Mouse (Mus musculus): ENCODE measurements around the gene Satb1.
A peak's percentile ranks its signal among the peaks of the same experiment; 100 is the strongest.

Satb1 gene

GRCm38 (mm10) chr17:51814301-51814700 is 18.8 kb downstream of the Satb1 start:
- DNase-seq (ENCODE audit: low read depth): peak; percentile 81

- peak; percentile 80 for DNase-seq (ENCODE audit: low read depth)
Measured at GRCm38 (mm10) chr17:51813784-51814120, 19.3 kb downstream of the Satb1 start.

- no peak for DNase-seq (ENCODE audit: low read depth)
Measured at GRCm38 (mm10) chr17:51812942-51813783, 19.9 kb downstream of the Satb1 start.

- no peak for DNase-seq (ENCODE audit: low read depth)
Measured at GRCm38 (mm10) chr17:51812261-51812941, 20.7 kb downstream of the Satb1 start.

GRCm38 (mm10) chr17:51811911-51812260 is 21.2 kb downstream of the Satb1 start:
- no peak for DNase-seq (ENCODE audit: low read depth)

- no peak for DNase-seq (ENCODE audit: low read depth)
Measured at GRCm38 (mm10) chr17:51811086-51811868, 21.8 kb downstream of the Satb1 start.

GRCm38 (mm10) chr17:51807429-51807828 is 25.7 kb downstream of the Satb1 start:
- no peak for DNase-seq (ENCODE audit: low read depth)

GRCm38 (mm10) chr17:51806124-51806960 is 26.7 kb downstream of the Satb1 start:
- peak; percentile 72 for DNase-seq (ENCODE audit: low read depth)

GRCm38 (mm10) chr17:51800208-51800607 is 32.9 kb downstream of the Satb1 start:
- DNase-seq (ENCODE audit: low read depth): peak; percentile 83

GRCm38 (mm10) chr17:51796459-51796858 is 36.6 kb downstream of the Satb1 start:
- DNase-seq (ENCODE audit: low read depth): no peak

GRCm38 (mm10) chr17:51791226-51791625 is 41.9 kb downstream of the Satb1 start:
- DNase-seq (ENCODE audit: low read depth): no peak

- DNase-seq (ENCODE audit: low read depth): no peak
Measured at GRCm38 (mm10) chr17:51790387-51791060, 42.6 kb downstream of the Satb1 start.

- DNase-seq (ENCODE audit: low read depth): no peak
Measured at GRCm38 (mm10) chr17:51789777-51790176, 43.3 kb downstream of the Satb1 start.

- peak; percentile 70 for DNase-seq (ENCODE audit: low read depth)
Measured at GRCm38 (mm10) chr17:51789098-51789497, 44.0 kb downstream of the Satb1 start.

- no peak for DNase-seq (ENCODE audit: low read depth)
Measured at GRCm38 (mm10) chr17:51787955-51788354, 45.1 kb downstream of the Satb1 start.

GRCm38 (mm10) chr17:51786050-51786449 is 47.0 kb downstream of the Satb1 start:
- DNase-seq (ENCODE audit: low read depth): no peak

GRCm38 (mm10) chr17:51784935-51785334 is 48.2 kb downstream of the Satb1 start:
- DNase-seq (ENCODE audit: low read depth): peak; percentile 58

GRCm38 (mm10) chr17:51783591-51784279 is 49.4 kb downstream of the Satb1 start:
- DNase-seq (ENCODE audit: low read depth): no peak

GRCm38 (mm10) chr17:51780036-51780435 is 53.1 kb downstream of the Satb1 start:
- DNase-seq (ENCODE audit: low read depth): peak; percentile 48

- no peak for DNase-seq (ENCODE audit: low read depth)
Measured at GRCm38 (mm10) chr17:51778961-51779360, 54.1 kb downstream of the Satb1 start.

- DNase-seq (ENCODE audit: low read depth): peak; percentile 71
Measured at GRCm38 (mm10) chr17:51777813-51778212, 55.3 kb downstream of the Satb1 start.
